Mouse (Mus musculus): ENCODE measurements around the gene Plekhh1.

The Plekhh1 gene

DNA sequence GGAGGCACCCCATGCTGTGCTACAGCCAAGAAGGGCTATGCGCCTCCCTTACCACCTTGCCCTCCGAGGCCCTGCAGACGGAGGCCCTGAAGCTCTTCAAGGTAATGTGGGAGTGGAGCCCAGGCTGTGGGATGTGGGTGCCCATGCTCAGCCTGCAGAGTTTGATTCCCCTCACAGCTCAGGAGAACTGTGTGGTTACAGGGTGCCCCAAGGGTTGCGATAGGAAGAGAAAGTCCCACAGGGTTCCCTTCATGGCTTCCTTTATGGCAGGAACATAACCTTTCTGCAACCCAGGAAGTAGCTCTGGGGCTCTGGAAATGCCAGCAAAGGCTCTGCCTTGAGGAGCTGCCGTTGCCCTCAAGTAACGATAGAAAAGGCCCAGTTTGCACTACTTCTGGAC is 41.0 kb downstream of the Plekhh1 start:
- DNase-seq (ENCODE audit: low read depth, low spot score): no peak

DNA sequence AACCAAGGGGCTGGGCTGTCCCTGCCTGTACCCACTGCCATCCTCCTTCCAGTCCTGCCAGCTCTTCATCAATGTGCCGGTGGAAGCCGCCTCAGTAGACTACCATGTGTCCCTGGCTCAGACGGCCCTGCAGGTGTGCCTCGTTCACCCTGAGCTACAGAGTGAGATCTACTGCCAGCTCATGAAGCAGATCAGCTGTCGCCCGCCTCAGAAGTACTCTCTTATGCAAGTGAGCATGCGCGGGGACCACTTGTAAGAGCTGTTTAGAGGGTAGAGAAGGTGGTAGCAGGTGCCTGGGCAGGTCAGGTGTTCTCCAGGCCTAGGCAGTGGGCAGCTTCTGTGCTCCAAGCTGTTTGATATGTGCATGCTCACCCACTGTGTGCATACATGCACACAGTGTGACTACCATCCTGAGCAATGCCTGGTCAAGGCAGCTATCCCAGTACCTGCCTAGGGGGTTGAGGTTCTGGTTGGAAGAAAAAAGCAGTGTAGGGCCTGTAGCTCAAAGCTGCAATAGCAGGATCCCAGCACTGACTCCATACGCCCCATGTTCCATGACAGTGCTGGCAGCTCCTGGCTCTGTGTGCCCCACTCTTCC is 41.9 kb downstream of the Plekhh1 start:
- no peak for DNase-seq (ENCODE audit: low read depth, low spot score)

DNA sequence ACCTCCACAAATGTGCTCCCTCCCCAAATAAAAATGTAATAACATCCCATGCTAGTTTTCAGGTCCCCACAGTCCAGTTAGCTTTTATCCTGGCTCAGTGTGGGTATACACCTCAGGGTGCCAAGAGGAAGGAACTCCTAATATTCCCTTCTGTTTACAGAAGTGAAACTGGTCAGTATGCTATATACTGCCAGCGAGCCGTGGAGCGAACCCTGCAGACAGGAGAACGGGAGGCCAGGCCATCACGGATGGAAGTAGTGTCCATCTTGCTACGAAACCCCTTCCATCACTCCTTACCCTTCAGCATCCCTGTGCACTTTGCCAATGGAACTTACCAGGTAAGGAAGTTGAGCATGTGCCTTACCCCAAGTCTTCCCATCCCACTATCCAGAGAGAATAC is 43.6 kb downstream of the Plekhh1 start:
- DNase-seq (ENCODE audit: low read depth, low spot score): no peak

DNA sequence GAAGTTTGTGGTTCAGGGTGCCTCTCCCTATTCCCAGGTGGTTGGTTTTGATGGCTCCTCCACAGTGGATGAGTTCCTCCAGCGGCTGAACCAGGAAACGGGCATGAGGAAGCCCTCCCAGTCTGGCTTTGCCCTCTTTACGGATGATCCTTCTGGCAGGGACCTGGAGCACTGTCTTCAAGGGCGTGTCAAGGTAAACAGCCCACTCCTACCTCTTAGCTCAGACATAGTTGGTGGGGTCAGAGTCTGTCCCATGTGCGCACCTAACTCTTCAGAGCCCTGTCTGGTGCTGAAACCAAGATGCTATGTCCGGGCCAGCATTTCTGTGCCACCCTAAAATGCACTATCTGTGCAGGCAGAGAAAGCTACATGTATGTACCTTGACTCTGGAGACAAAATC is 44.4 kb downstream of the Plekhh1 start:
- DNase-seq (ENCODE audit: low read depth, low spot score): no peak

DNA sequence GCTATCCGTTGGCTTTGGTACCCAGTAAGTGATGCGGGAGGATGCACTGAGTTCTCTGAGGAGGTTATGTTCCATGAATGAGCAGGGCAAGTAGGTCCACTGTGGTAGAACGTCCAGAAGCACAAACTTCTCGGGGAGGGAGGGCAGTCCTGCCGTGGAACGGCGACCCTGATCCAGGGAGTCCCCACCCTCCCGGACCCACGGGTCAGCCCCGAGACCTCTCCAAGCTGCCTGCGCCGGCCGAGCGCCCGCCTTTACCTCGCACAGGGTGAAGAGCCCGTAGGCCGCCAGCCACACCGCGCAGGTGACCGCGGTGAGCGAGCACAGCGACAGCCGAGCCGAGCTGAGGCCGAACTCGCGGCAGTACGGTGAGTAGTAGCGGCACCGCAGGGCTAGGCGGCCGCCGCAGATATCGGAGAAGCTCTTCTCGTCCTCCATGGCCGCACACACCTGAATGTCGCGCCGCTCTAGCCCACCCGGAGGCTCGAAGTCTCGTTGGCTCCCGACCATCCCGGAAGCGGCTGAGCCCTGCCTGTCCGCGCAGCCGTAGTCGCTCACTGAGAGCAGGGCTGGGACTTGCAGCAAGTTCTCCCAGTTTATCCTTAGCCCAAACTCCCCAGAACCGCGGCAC is 60.3 kb downstream of the Plekhh1 start, which contains the start of gene Pigh:
Gene Pigh, minus strand, starts transcription at position 470 of the 631 bp plus-strand sequence.
- DNase-seq (ENCODE audit: low read depth, low spot score): peak; percentile 74

DNA sequence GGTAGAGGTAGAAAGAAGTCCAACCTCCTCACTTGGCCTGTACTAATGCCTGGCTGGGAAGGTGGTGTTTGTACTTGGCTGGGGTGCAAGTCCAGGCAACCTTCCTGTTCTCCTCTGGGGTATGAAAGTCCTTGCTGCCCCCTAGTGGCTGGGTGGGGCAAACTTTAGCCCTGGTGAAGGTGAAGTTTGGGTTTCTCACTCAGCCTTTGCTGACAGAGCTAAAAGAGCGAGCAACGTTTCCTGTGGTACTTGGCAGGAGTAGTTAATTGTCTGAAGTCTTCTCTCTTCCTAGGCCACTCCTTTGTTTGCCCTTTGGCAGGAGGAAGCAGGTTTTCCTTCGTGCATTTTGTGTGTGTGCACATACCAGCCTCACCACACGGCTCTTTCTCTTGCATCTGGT is 63.6 kb downstream of the Plekhh1 start:
- DNase-seq (ENCODE audit: low read depth, low spot score): no peak

DNA sequence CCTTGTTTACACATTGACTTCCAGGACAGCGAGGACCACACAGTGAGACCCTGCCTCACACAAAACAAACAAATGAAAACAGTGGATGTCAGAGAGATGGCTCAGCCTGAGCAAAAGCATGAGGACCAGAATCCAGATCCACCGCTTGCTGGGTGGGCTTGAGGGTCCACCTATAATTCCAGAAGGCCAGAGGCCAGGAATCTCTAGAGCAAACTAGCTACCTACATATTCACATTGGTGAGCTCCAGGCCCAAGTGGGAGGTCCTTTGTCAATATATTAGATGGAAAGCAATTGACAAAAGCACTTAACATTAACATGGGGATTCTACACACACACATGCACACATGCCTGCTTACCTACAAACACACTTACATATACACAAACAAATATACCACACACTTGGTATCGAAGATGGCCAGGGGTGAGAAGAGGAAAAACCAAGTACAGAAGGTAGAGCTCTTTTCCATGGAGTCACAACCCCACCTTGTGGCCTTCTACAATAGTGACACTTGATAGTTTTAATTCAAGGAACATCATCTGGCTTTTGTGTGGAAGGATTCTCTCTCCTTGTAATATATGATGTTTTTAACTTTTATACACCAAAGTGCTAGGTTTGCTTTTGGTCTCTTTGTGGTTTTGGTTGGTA is 68.3 kb downstream of the Plekhh1 start:
- peak; percentile 44 for DNase-seq (ENCODE audit: low read depth, low spot score)

DNA sequence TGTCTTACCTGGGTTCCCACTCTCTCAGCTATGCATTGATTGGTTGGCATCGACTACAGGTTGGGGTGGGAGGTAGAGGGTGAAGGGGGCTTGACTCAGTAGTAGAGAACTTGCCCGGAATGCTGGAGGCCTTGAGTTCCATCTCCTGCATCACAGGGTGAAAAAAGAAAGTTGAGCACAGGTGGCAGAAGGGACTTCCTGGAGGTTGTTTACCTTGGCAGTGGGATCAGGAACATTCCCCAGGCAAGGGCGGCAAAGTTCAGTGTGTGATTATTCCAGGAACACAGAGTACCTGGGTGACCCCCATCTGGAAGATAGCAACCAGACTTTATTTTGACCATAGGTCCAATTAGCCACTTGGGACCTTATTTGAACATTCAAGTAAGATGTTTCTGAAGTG is 74.8 kb downstream of the Plekhh1 start:
- DNase-seq (ENCODE audit: low read depth, low spot score): no peak

DNA sequence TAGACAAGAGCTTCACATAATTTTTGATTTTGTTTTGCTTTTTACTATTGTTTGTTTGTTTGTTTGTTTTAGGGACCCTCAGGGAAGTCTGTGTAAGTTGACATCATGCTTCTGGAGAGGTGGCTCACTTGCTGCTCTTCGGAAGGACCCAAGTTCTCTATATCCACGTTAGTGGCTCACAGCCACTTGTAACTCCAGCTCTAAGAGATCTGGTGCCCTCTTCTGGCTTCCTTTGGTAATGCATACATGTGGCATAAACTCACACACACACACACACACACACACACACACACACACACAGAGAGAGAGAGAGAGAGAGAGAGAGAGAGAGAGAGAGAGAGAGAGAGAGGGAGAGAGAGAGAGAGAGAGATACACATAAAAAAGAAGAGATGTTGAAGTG is 75.6 kb downstream of the Plekhh1 start:
- no peak for DNase-seq (ENCODE audit: low read depth, low spot score)

DNA sequence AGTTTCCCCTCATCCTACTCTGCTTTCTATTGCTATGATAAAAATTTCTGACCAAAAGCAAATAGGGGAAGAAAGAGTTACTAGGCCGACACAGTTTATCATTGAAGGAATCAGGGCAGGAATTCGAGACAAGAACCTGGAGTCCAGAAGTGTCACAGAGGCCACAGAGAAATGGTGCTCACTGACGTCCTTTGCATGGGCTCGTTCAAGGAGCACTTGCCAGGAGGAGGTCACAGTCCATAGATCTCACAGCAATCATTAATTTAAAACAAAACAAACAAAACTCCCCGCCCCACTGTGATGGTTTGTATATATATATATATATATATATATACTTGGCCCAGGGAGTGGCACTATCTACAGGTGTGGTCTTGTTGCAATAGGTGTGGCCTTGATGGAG is 76.3 kb downstream of the Plekhh1 start:
- DNase-seq (ENCODE audit: low read depth, low spot score): no peak

DNA sequence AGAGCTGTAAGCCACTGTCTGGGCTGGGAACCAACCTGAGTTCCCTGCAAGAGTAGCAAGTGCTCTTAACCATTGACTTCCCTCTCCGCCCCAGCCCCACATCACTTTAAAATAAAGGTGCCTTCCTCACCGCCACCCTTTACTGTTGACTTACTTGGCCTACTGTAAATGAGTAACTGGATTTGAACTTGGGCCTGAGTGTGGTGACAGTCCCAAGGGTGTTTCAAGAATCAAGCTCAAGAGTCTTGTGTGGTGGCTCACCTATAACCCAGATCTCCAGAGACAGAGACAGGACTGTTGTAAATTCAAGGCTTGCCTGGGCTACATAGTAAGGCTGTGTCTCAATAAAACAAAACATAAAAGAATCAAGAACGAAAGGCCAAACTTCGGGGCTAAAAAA is 90.0 kb downstream of the Plekhh1 start:
- no peak for DNase-seq (ENCODE audit: low read depth, low spot score)

DNA sequence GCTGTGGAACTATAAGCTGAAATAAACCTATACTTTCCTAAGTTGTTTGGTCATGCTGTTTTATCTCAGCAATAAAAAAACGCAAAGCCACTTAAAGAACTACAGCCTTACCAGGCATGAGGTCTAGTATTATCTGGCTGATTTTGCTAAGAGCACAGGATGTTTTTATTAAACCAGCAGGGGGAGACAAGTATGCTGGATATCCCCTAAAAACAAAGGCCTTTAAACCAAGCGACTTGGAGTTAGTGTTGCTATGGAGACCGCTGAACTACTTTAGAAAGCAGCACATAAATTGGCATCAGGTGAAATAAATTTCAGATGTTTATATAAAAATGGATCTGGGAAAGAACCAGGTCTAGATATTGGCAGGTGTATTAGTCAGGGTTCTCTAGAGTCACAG is 93.9 kb downstream of the Plekhh1 start:
- peak; percentile 53 for DNase-seq (ENCODE audit: low read depth, low spot score)

DNA sequence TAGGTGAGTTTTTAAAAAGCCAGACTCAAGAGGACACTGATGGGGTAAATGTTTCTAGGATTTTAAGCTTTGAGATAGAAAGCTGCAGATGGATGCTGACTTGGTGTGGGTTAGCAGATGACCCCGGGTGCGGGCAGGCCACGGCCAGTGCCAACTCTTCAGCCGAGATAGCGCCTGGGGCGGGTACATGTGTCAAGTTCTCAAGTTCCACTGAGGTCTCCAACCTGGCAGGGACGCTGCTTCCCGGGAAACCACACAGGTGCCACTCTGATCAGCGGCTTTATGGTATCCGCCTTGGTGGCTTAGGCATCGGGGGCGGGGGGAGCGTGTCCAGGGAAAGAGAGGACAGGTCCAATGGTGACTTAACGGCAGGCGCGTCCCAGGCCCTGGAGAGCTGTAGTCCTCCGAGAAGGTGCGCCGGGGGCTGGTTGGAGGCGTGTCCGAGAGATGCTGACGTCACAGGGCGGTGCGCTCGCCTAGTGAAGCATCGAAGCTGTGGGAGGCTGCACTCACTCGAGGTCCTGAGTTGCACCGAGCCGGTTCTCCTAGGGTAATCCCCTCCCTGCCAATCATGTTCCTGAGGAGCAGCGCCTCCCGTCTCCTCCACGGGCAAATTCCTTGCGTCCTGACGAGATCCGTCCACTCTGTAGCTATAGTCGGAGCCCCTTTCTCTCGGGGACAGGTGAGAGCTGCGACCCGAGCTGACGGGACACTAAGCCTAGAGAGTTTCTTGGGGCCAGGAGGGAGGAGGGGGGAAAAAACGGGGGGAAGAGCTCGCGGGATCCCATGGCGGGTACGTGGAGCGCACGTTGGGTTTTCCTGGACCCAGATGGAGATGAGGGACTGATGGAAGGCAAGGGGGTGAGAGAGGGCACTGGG is 101.6 kb downstream of the Plekhh1 start, which contains the start of gene Arg2:
Gene Arg2, plus strand, starts transcription at position 479 of the 879 bp plus-strand sequence.
- peak; percentile 68 for DNase-seq (ENCODE audit: low read depth, low spot score)
